Mouse (Mus musculus): ENCODE results near the gene Casc3. TPM values are rescaled to one million over a fixed set of nuclear protein-coding genes. Genes with fewer than 3 reads are reported as not detected.

Casc3 gene
- polyA plus RNA-seq, 1 experiment from 2014 or later, result 13.3 TPM

DNA sequence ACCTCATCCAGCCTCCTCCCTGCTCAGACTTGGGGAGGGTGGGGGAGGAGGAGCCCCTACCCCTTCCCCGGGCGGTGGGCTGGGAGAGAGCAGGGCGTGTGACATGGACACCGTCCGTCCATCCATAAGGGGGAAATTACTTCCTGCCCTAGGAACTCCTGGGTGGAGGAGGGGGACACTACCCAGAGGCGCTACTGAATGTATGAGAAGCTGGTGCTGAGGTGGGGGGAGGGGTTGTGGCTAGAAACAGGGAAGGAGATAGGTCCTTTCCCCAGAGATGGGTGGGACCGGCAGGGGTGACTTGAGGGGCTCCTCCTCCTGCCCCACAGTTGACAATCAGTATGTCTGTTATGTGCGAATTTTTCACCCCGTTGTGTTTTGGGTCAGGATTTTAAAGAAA lies 37.4 kb upstream of the Casc3 start:
- Histone ChIP-seq H3K27ac (peak overlapping the region; percentile 95), H3K9ac (peak overlapping the region; percentile 79), H3K4me1 (replicated peaks) (peaks cover 93% of the 10 kb centered on the region), H3K27me3 (no peaks in the 10 kb centered on the region), H3K4me2 (peak overlapping the region; percentile 88), H3K4me3 (replicated peaks) (peak overlapping the region; percentile 59), H3K9me3 (replicated peaks) (no peaks in the 10 kb centered on the region), H3K36me3 (peaks cover 48% of the 10 kb centered on the region)
- peak; percentile 65 for ATAC-seq (ENCODE audit: low read depth)
- DNase-seq, result peak; percentile 74
- 4% methylated on average over 9 of the region's 9 CpGs for WGBS (ENCODE audit: insufficient replicate concordance)

DNA sequence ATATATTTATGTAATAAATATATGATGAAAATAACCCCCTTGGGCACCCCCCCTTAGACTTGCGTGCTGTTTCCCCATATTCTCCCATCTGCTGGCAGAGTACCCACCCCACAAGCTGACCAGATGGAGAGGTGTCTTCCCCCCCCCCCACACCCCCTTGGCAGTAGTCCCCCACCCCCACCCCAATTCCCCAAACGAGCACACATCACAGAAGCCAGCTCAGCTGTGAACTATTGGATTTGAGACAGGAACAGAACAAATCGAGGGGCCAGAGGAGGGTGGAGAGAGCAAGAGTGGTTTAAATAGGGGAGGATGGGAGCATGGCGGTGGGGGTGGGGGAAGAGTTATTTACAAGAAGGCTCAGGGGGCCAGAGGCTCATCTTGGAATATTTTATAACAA lies 37.0 kb upstream of the Casc3 start:
- WGBS (ENCODE audit: insufficient replicate concordance), result 9% methylated on average over 4 of the region's 4 CpGs
- Histone ChIP-seq H3K9ac (peak overlapping the region; percentile 79), H3K27ac (peak overlapping the region; percentile 95), H3K4me3 (replicated peaks) (peak overlapping the region; percentile 59), H3K27me3 (no peaks in the 10 kb centered on the region), H3K9me3 (replicated peaks) (no peaks in the 10 kb centered on the region), H3K4me1 (replicated peaks) (peaks cover 94% of the 10 kb centered on the region), H3K4me2 (peak overlapping the region; percentile 88), H3K36me3 (peaks cover 43% of the 10 kb centered on the region)
- DNase-seq (no peak), ATAC-seq (ENCODE audit: low read depth) (no peak)

DNA sequence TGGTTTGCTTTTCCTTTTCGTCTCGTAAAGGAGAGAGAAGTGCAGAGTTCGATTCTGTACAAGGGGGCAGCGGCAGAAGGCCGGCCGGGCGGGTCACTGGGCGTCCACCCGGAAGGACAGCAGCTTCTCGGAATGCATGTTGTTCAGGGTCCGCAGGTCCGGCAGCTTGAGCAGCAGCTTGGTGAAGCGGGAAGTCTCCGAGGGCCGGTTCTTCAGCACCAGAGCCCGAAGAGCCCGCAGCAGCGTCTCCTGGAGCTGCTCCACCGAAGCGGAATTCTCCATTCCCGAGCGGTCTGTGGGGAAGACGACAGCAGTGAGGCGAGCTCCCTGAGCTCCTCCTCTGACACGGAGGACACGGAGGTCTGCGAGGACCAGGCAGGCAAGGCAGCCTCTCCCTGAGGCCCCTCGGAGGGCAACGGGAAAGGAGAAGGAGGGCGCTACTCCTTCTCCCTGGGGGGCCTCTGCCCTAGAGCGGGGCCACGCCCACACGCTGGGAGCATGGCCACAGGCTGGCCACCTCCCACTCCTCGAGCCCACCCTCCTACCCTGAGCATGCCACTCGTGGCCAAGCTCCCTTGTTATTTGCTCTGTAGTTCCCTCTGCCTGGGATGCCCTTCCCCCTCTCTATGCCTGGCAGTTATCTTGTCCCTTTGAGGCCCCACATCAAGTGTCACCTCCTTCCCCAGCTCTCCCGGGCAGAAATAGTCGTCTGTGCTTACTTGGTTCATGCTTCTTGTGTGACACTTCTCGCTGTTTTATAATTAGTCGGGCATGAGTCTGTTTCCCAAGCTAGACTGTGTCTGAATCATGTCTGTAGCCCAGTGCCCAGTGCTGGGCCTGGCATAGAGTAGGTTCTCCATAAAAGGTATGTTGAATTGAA lies 36.3 kb upstream of the Casc3 start:
- 16% methylated on average over 39 of the region's 39 CpGs for WGBS (ENCODE audit: insufficient replicate concordance)
- peaks cover 37% of the 10 kb centered on the region for H3K36me3 ChIP-seq
- ATAC-seq (ENCODE audit: low read depth) (peak; percentile 76), DNase-seq (peak; percentile 57)
- peak overlapping the region; percentile 59 for H3K4me3 ChIP-seq (replicated peaks)
- peak overlapping the region; percentile 79 for H3K9ac ChIP-seq
- H3K4me1 ChIP-seq (replicated peaks), result peaks cover 94% of the 10 kb centered on the region
- H3K4me2 ChIP-seq, result peak overlapping the region; percentile 88
- peak overlapping the region; percentile 95 for H3K27ac ChIP-seq
- H3K27me3 ChIP-seq, result no peaks in the 10 kb centered on the region
- no peaks in the 10 kb centered on the region for H3K9me3 ChIP-seq (replicated peaks)

DNA sequence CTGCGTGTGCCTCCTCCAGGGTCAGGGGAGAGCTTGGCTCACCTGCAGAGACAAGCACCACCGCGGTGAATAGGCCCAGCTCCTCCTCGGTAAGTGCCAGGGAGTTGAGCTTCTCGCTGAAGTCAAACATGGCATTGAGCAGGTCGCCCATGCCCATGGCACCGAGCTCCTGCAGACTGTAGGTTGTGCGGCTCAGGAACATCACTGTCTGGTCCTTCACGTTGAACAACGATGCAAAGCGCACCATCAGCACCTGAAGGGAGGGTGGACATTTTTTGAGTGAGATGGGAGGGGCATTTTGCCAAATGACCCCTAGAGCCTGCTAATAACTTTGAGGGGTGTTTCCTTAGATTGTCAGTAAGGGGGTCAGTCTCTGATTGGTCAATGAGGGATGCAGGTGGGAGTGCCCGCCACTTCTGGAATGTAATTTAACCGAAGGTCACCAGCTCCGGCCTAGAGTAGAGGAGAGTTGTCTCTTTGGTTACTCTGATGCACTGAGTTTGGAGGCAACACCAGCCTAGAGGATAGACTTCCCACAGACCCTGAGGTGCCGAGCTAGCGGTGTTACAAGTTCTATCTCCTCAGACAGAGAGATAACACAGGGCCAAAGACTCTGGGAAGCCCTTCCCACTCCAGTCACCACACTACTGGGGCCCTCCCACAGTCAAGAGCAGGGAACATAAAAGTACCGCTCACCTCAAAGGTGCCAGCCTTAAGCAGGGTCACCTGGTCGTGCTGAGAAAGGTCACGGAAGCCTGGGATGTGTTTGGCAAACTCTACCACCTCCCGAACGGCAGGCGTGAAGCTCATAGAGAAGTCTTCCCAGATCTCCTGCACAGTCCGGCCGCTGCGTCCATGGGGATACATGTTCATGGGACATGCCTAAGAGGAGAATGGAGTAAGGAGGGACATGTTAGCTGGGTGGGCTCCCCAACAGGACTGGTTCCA lies 35.4 kb upstream of the Casc3 start:
- peaks cover 97% of the 10 kb centered on the region for H3K4me1 ChIP-seq (replicated peaks)
- H3K27ac ChIP-seq, result peak overlapping the region; percentile 95
- DNase-seq (no peak), ATAC-seq (ENCODE audit: low read depth) (no peak)
- peak overlapping the region; percentile 59 for H3K4me3 ChIP-seq (replicated peaks)
- WGBS (ENCODE audit: insufficient replicate concordance), result 67% methylated on average over 25 of the region's 25 CpGs
- no peaks in the 10 kb centered on the region for H3K9me3 ChIP-seq (replicated peaks)
- H3K27me3 ChIP-seq, result no peaks in the 10 kb centered on the region
- H3K4me2 ChIP-seq, result peak overlapping the region; percentile 88
- H3K36me3 ChIP-seq, result peaks cover 28% of the 10 kb centered on the region
- H3K9ac ChIP-seq, result peak overlapping the region; percentile 79

DNA sequence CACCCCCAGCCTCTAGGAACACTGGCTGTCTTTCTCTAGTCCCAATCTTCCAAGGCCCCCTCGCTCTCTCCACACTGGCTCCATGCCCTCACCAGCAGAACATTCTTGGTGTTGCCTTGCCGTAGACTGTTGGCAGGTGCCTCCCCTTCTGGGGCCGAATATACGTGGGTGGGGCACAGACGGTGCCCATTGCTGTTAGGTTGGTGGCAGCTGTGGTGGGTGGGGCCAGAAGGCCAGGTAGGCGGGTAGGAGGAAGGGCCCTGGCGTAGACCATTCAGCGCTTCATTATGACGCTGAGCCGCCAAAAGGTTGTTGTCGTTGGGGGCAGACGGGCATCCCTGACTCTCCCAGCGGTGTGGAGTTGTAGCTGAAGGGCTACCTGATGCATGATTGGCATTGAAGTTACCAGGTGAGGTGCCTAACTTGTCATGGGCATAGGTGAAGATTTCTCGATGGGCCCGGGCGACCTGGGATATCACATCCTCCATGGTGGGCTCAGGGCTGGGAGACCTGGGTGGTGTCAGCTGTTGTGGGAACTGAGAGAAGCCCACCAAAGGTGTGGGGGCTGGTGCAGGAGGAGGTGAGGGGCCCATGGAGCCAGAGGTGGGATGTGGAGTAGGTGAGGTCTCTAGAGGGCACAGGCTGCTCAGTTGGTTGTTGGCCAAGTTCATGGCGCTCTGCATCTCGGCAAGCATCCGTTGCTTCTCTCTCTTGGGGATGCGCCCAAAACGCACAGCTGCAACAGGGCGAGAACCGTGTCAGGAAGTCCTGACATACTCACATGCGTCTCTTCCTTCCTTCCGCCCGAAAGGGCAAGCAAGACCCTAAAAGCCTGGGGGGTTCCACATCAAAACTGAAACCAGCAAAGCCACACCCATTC lies 34.4 kb upstream of the Casc3 start:
- no peak overlapping the region for H3K4me3 ChIP-seq (replicated peaks)
- peak overlapping the region; percentile 95 for H3K27ac ChIP-seq
- ATAC-seq (ENCODE audit: low read depth) (no peak), DNase-seq (no peak)
- H3K27me3 ChIP-seq, result no peaks in the 10 kb centered on the region
- H3K9ac ChIP-seq, result peak overlapping the region; percentile 79; the same call in 1 of the 2 replicates
- peak overlapping the region; percentile 88; the same call in 1 of the 2 replicates for H3K4me2 ChIP-seq
- no peaks in the 10 kb centered on the region for H3K9me3 ChIP-seq (replicated peaks)
- peaks cover 18% of the 10 kb centered on the region for H3K36me3 ChIP-seq
- WGBS (ENCODE audit: insufficient replicate concordance), result 86% methylated on average over 26 of the region's 26 CpGs
- peaks cover 98% of the 10 kb centered on the region for H3K4me1 ChIP-seq (replicated peaks)

DNA sequence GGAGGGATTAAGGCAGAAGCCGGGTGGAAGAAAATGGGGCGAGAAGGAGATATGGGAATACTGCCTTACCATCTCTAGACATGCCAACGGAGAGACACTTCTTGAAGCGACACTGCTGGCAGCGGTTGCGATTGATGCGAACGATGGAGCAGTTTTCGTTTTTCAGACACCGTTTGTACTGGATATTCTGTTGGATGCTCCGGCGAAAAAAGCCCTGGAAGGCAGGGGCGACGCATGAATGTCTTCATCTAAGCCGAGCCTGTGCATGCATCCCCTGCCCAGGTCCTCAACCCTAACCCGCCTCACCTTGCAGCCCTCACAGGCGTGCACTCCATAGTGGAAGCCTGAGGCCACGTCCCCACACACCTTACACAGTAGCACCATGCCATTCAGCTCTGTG lies 33.6 kb upstream of the Casc3 start:
- no peak overlapping the region for H3K4me3 ChIP-seq (replicated peaks)
- no peaks in the 10 kb centered on the region for H3K27me3 ChIP-seq
- ATAC-seq (ENCODE audit: low read depth) (no peak), DNase-seq (no peak)
- 0 out of 2 replicates have a peak overlapping the region, but pooled peaks have one; percentile 12 for H3K9ac ChIP-seq
- peaks cover 98% of the 10 kb centered on the region for H3K4me1 ChIP-seq (replicated peaks)
- peaks cover 16% of the 10 kb centered on the region; the same call in 1 of the 2 replicates for H3K36me3 ChIP-seq
- 90% methylated on average over 18 of the region's 18 CpGs for WGBS (ENCODE audit: insufficient replicate concordance)
- no peak overlapping the region for H3K4me2 ChIP-seq
- no peaks in the 10 kb centered on the region for H3K9me3 ChIP-seq (replicated peaks)
- peak overlapping the region; percentile 78; the same call in 1 of the 2 replicates for H3K27ac ChIP-seq

DNA sequence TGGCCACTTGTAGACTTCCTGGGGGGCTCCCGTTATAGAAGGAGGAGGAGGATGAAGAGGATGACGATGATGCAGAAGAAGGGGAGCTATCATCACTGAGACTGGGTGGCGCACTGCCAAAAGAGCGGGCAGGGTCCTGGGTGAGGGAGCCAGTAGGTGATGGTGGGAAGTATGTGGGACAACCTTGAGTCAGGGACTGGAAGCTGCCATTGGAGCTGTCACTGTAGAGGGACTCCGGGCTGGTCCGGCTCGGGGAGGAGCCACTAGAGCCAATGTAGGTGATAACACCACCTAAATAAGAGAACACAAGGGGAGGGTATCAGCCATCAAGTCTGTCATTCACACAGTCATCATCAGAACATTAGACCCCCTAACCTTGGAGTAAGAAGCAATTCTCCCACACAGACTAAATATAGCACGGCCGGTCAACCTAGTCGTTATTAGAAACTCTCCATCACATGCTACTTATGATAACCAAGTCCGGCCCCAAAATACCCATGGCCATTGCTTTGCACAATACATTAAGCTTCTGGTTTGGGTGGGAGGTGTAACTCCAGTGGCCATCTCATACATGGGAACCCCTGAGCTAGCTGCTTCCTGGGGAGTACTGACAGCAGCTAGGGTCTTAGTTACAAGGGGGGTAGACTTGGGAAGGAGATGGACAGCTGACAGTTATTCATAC lies 32.7 kb upstream of the Casc3 start:
- H3K9me3 ChIP-seq (replicated peaks), result no peaks in the 10 kb centered on the region
- peak overlapping the region; percentile 78 for H3K27ac ChIP-seq
- ATAC-seq (ENCODE audit: low read depth) (no peak), DNase-seq (no peak)
- 78% methylated on average over 11 of the region's 11 CpGs for WGBS (ENCODE audit: insufficient replicate concordance)
- H3K9ac ChIP-seq, result peak overlapping the region; percentile 15; the same call in 1 of the 2 replicates
- no peak overlapping the region for H3K4me3 ChIP-seq (replicated peaks)
- H3K4me2 ChIP-seq, result no peak overlapping the region
- H3K4me1 ChIP-seq (replicated peaks), result peaks cover 98% of the 10 kb centered on the region
- H3K36me3 ChIP-seq, result peaks cover 16% of the 10 kb centered on the region; the same call in 1 of the 2 replicates
- H3K27me3 ChIP-seq, result no peaks in the 10 kb centered on the region

DNA sequence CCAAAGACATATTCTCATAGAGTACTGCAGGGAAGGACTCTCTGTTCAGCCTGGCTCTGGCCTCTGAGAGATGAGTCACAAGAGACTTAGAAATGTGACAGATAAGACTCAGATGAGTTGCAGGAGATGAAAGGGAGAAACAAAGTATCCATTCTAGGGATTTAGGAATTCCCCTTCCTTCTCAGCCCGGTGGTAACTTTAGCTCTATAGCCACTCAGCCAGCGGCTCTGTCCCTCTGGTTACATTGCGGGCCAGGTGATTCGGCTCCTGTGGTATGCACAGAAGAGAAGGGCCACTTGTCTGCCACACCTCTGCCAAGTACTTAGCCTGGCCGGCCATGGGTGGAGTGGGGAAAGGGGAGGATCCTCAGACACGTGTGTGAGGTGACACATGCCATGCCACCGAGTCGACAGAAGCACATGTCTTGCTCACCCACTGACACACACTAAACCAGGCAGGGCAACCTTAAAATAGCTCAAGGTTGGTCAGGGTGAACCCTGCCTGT lies 32.0 kb upstream of the Casc3 start:
- ATAC-seq (ENCODE audit: low read depth) (no peak), DNase-seq (no peak)
- H3K36me3 ChIP-seq, result peaks cover 16% of the 10 kb centered on the region; the same call in 1 of the 2 replicates
- peak overlapping the region; percentile 47 for H3K9ac ChIP-seq
- peak overlapping the region; percentile 78 for H3K27ac ChIP-seq
- H3K4me2 ChIP-seq, result 0 out of 2 replicates have a peak overlapping the region, but pooled peaks have one; percentile 1
- no peaks in the 10 kb centered on the region for H3K9me3 ChIP-seq (replicated peaks)
- H3K4me1 ChIP-seq (replicated peaks), result peaks cover 98% of the 10 kb centered on the region
- WGBS (ENCODE audit: insufficient replicate concordance), result 46% methylated on average over 8 of the region's 8 CpGs
- H3K4me3 ChIP-seq (replicated peaks), result no peak overlapping the region
- H3K27me3 ChIP-seq, result no peaks in the 10 kb centered on the region

DNA sequence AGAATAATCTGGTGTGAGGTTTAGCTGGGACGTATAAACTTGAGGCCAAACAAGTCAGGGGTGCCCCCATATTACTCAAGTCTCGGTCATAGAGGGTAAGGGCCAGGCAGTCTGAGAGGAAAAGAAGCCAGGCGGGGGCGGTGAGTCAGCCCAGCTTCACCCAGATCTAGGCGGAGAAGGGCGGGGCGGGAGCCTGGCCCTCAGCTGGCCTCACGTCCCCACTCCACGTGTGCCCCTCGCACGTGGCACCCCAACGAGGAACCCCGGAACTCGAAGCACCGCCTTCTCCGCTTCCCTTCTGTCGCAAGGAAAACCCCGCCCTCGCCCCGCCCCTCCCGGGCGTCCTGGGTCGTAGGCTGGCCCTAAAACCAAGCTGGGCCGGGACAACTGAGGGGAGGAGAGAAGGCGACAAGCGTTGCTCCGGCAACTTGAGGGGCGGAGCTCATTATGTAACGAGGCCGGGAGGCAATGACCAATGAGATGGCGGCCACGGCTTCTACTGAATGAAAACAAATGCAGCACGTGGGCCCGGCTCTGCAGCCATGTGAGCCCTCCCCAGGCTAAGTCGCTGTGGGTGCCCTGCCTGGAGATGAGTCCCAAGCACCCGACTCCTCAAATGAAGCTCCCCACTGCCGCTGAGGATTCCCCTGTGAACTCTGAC lies 30.9 kb upstream of the Casc3 start:
- Histone ChIP-seq H3K27me3 (no peaks in the 10 kb centered on the region), H3K27ac (peak overlapping the region; percentile 78), H3K4me1 (replicated peaks) (peaks cover 90% of the 10 kb centered on the region), H3K9ac (peak overlapping the region; percentile 47; the same call in 1 of the 2 replicates), H3K36me3 (peaks cover 16% of the 10 kb centered on the region; the same call in 1 of the 2 replicates), H3K9me3 (replicated peaks) (no peaks in the 10 kb centered on the region), H3K4me3 (replicated peaks) (peak overlapping the region; percentile 50), H3K4me2 (peak overlapping the region; percentile 76)
- peak; percentile 99 for DNase-seq
- under 1% methylated on average over 37 of the region's 37 CpGs for WGBS (ENCODE audit: insufficient replicate concordance)
- peak; percentile 87 for ATAC-seq (ENCODE audit: low read depth)
